Mouse (Mus musculus) left cerebral cortex, postnatal 25 days (tissue): ENCODE data around the gene Etfb. TPM values are rescaled to one million over a fixed set of nuclear protein-coding genes. Genes with fewer than 3 reads are reported as not detected.

ENCODE experiments used
- DNase-seq, 2 experiments: peaks; one replicate each; pipeline ENCODE4 v3.0.0; 2022; ENCODE audit warnings: low spot score in 2 of 2, mixed read lengths in 1 of 2
- intact Hi-C: fragments of 180-260 bp; cut with DNase I; formaldehyde crosslinking; loops from one replicate; pipeline ENCODE4 v1.15.1; 2025
- total RNA-seq, 2 experiments: library from RNA; stranded (reverse); gene quantifications; 2 replicates each; pipeline ENCODE4 v1.2.3; 2021

Gene Etfb
- total RNA-seq, 2 experiments from 2014 or later = 52.2 to 59.1 TPM

DNA sequence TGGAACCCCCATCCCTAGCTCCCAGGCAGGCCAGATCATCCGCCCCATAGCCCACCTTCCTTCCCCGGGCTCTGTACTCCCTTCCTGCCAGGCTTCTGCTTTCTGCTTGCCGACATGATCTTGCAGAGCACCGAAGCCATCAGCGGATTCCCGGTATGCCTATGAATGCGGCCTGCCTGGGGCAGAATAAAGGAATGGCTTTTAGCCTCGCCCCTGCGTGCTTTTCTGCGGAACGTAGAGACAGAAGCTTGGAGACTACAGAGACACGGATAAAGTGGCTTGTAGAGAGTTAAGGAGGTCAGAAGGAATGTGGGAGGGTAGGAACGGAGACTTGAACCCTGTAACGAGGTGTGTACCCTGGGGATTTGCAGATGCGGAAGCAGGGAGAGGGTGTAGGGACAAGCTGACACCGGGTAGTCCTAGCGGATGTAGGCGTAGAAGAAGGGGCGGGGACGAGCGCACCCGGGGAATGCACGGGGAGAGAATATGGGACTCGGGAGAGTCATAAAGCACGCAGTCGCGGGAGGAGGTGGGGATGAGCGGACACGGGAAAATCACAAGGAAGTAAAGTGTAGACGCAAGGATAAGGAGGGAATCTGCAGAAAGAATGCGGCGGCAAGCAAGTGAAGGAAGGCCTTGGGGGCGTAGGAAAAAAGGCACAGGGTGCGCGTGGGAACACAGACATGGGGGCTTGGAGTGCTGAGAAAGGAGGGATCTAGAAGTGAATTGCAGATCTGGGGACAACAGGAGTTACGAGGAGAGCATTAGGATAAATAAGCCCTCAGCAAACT lies 562 bp upstream of the Etfb start:
- intact Hi-C loops = loop anchor here (2.0 kb wide), 1 partner anchor 131 kb away; the partner anchor contains the start of gene Zfp715

GRCm38 (mm10) chr7:43447801-43448200 lies 3.9 kb downstream of the Etfb start:
- intact Hi-C loops = no loop called here
- DNase-seq = no peak

More for the DNA sequence above, 562 bp upstream of the Etfb start:
- peak; percentile 71 for DNase-seq

- DNase-seq = no peak
- intact Hi-C loops = no loop called here
Observed at GRCm38 (mm10) chr7:43448246-43448645, 4.4 kb downstream of the Etfb start.

- intact Hi-C loops = no loop called here
- no peak for DNase-seq
Observed at GRCm38 (mm10) chr7:43449811-43450210, 5.9 kb downstream of the Etfb start.

- DNase-seq = no peak
- intact Hi-C loops = no loop called here
Observed at GRCm38 (mm10) chr7:43451726-43452125, 7.8 kb downstream of the Etfb start.

DNA sequence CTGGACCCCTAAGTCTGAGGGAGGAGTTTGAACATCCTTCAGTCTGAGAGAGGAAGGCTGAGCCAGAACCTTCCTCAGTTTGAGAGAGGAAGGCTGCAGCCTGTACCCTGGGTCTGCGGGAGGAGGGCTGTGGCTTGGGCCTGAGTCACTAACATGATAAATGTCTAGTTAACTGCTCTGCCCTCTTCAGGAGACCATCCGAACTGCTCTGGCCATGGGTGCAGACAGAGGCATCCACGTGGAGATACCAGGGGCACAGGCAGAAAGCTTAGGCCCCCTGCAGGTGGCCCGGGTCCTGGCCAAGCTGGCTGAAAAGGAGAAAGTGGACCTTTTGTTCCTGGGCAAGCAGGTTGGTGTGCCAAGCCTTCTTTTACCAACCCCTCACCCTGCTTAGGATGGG lies 8.7 kb downstream of the Etfb start:
- intact Hi-C loops = no loop called here
- DNase-seq = no peak

GRCm38 (mm10) chr7:43453599-43454355 lies 9.9 kb downstream of the Etfb start:
- no peak for DNase-seq
- intact Hi-C loops = no loop called here

- DNase-seq = no peak
- intact Hi-C loops = no loop called here
Observed at GRCm38 (mm10) chr7:43454371-43454770, 10.5 kb downstream of the Etfb start.

DNA sequence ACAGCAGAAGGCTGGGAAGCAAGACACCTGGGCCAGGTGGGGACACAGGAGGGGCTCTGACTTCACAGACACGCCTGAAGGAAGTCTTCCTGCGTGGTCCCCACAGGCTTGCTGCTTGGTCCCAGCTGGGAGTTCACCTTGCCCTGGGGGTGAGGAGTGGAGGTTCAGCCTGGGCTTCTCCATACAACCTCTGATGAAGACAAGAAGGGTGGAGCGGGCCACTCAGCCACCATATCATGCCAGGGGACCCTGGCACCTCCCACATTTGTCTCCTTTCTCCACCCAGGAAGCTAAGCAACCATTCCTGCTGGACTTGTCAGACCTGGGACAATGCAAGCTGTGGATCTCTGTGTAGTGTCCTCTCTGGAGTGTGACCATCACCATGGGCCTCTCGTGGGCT lies 19.0 kb downstream of the Etfb start, which contains the start of gene Vsig10l:
Vsig10l (plus strand) TSS at position 301 of the 400 bp plus-strand sequence.
- DNase-seq = no peak
- intact Hi-C loops = no loop called here

DNA sequence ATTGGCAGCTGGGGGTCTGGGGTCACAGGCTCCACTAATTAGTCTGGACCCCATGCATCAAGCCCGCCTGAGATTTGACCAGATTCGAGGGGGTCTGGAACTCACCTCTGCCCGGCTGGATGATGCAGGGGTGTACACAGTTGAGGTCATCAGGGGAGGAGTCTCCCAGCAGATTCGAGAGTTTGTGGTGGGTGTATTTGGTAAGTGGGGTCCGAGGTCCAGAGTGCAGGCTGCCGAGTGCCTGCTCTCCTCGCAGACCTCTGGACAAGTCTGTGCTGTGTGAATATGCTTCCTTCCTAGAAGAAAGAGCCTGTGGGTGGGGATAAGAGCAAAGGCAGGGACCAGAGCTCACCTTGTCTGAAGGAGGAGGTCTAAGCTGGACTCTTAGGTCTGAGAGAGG lies 20.1 kb downstream of the Etfb start:
- no peak for DNase-seq
- intact Hi-C loops = no loop called here

DNA sequence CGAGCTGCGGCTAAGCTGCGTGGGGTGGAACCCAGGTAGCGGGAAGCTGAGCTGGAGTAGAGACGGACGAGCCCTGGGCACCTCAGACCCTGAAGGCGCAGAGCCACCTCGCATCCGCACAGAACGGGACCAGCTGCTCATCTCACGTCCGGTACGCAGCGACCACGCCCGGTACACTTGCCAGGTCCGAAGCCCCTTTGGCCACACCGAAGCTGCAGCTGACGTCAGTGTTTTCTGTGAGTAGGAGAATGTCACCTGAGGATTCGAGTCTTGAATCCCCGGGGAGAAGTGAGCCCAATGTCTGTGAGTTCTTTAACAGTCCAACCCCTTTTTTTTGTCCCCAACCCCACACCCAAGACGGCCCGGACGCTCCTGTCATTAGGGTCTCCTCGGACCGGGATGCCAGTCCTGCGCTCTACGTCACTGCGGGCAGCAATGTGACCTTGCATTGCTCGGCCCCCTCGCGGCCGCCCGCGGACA lies 21.0 kb downstream of the Etfb start:
- no peak for DNase-seq
- intact Hi-C loops = loop anchor here (5.0 kb wide), 1 partner anchor 97 kb away; the partner anchor contains the start of gene Zfp658

DNA sequence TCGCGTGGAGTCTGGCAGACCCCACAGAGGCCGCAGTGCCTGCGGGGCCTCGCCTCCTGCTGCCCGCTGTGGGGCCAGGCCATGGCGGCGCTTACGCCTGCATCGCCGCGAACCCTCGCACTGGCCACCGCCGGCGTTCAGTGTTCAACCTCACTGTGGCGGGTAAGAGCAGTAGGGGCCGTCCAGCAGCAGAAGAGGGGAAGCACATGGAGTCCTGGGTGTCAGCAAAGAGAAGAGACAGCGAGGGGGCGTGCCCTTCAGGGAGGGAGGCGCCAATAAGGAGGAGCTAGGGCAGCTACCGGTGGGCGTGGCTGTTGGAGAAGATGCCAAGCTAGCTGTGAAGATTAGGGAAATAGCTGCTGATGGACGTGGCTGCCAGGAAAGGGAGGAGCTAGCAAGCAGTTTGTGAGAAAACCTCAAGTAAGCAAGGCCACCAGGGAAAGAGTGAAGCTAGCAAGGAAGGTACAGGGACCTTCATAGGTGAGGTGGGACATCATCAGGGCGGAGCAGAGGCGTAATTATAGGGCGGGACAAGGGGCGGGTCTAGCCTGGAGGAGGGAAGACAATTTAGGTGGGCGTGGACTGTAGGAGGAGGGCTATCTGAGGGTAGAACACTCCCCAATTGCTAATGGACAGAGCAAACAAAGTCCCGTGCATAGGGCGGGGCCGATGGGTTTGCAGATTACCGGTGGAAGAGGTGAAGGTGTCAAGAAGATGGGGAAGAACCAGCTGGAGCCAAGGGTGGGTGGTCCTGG lies 21.6 kb downstream of the Etfb start:
- intact Hi-C loops = loop anchor here (1.0 to 5.0 kb wide), 2 partner anchors 42 to 97 kb away; partner anchors contain the start of gene Zfp658
- peak; percentile 80 for DNase-seq

DNA sequence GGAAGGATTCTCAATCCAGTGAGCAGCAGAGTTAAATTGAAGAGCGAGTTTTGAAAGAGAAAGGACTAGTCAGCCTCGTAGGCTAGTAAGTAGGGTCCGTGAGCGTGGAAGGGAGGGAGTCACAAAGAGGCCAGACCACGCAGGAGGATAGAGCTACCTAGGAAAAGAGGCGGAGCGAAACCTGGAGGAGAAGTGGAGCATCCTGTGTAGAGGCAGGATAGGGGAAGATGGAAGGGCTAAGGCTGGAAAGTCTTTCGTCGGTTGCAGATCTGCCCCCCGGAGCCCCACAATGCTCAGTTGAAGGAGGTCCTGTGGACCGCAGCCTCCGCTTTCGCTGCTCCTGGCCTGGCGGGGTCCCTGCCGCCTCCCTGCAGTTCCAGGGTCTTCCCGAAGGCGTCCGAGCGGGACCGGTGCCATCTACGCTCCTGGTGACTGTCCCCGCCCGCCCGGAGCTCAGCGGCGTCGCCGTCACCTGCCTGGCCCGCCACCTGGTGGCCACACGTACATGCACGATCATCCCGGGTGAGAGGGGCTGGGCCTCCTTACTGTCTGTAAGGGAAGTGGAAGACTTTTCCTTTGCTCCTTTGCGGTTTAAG lies 22.3 kb downstream of the Etfb start:
- peak; percentile 73 to 80 for DNase-seq
- intact Hi-C loops = loop anchor here (1.0 to 5.0 kb wide), 2 partner anchors 43 to 96 kb away; partner anchors contain the start of gene Zfp658

GRCm38 (mm10) chr7:43470373-43470772 lies 26.5 kb downstream of the Etfb start:
- intact Hi-C loops = loop anchor here (2.0 kb wide), 1 partner anchor 24 kb away; no protein-coding TSS in a partner anchor
- no peak for DNase-seq

DNA sequence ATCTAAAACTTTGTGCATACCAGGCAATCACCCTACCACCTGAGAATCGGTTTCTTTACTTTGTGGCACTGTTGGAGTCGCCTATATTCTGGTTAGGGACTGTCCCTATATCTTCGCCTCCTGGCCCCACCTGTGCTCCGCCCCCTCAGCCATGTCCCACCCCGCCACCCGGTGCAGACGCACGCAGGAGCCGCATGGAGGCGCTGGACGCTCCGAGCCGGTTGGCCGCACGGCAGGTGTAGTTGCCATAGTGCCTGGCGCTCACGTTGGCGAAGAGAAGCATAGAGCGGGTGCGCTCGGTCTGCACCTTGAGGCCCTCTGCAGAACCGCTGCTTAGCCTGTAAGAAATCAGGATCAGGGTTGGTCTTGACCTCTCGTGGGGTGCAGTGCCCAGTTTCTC lies 31.8 kb downstream of the Etfb start:
- no peak for DNase-seq
- intact Hi-C loops = no loop called here

GRCm38 (mm10) chr7:43476376-43476775 lies 32.5 kb downstream of the Etfb start:
- intact Hi-C loops = no loop called here
- DNase-seq = no peak

GRCm38 (mm10) chr7:43481191-43481590 lies 37.3 kb downstream of the Etfb start:
- intact Hi-C loops = no loop called here
- DNase-seq = peak; percentile 59 to 94

DNA sequence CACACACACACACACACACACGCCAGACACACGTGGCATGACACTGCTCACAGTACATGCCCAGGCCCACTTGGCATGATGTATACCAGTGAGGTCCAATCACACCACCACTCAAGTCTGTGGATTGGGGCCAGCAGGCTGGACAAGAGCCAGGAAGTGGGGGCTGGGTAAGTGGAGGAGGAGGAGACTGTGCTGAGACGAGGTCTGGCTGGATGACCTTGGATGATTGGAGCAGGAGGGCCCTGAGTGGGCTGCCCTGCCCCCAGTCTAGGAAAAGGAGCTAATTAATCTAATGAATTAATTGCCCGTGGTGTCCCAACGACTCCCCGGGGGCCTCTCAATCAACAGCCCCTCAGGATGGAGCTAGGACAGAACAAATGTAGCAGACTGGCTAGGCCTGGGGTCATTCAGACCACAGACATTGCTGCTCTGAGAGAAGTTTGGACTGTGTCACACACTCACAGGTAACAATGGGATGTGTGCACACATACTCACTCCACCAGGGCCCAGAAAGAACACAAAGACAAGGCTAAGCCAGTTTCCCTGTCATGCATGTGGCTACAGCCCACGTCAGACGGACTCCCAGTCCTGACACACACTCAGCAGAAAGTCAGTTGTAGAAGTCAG lies 38.3 kb downstream of the Etfb start:
- no peak for DNase-seq
- intact Hi-C loops = no loop called here

- no peak for DNase-seq
- intact Hi-C loops = no loop called here
Observed at GRCm38 (mm10) chr7:43483236-43483635, 39.4 kb downstream of the Etfb start.
